Mouse (Mus musculus) ES-E14 (cell line): ENCODE measurements around the gene Tmem151a.

Source experiments
- MAFK ChIP-seq: IDR thresholded peaks from 2 replicates; pipeline ENCODE4 v1.6.1; 2014; ENCODE audit warnings: mild to moderate bottlenecking, low read depth, low read length, inconsistent platforms; ENCODE audit not compliant: insufficient read depth
- ZC3H11A ChIP-seq: IDR thresholded peaks from 2 replicates; pipeline ENCODE4 v1.6.1; 2012; ENCODE audit warnings: low read depth, mild to moderate bottlenecking, inconsistent platforms, low read length, borderline replicate concordance

- no peak for TF ChIP-seq MAFK
- no peak for TF ChIP-seq ZC3H11A
Observed at GRCm38 (mm10) chr19:5107556-5108270, 22.4 kb upstream of the Tmem151a start.
